Mouse (Mus musculus): Measurements from ENCODE around the gene Srrm4. TPM values are rescaled to one million over a fixed set of nuclear protein-coding genes. Genes with fewer than 3 reads are reported as not detected.
A peak's percentile ranks its signal among the peaks of the same experiment; 100 is the strongest.

The Srrm4 gene
- polyA plus RNA-seq, 1 experiment from 2014 or later, result 4.3 TPM

GRCm38 (mm10) chr5:116542317-116542716 lies 49.3 kb downstream of the Srrm4 start:
- 59% methylated on average over 7 of the region's 7 CpGs for WGBS
- H3K4me3 ChIP-seq, result no peak overlapping the region
- H3K36me3 ChIP-seq (replicated peaks), result peaks cover 6% of the 10 kb centered on the region; the same call in 1 of the 2 replicates
- H3K27ac ChIP-seq (replicated peaks), result no peak overlapping the region
- H3K9me3 ChIP-seq, result peaks cover 3% of the 10 kb centered on the region; the same call in 1 of the 2 replicates
- DNase-seq (ENCODE audit: low spot score), result no peak
- 0 out of 2 replicates have a peak, but pooled peaks cover 3% of the 10 kb centered on the region for H3K4me1 ChIP-seq
- H3K27me3 ChIP-seq (replicated peaks; ENCODE audit: low read depth, poor library complexity, severe bottlenecking), result no peaks in the 10 kb centered on the region

DNA sequence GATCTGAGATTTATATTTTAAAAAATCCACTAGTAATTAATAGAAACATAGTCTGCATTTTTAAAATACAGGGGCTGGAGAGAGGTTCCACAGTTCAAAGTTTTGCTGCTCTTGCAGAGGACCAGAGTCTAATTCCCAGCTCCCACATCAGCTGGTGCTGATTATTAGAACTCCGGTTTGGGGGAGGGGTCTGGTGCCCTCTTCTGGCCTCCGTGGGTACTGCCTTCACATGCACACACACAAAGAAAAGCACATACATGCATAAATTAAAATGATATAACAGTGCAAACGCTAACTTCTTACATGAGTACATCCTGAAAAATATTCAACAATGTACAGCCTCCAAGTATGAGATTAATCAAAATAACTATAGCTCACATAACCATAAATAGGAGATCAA lies 50.5 kb downstream of the Srrm4 start:
- no peak overlapping the region for H3K4me3 ChIP-seq
- no peak overlapping the region for H3K27ac ChIP-seq (replicated peaks)
- 84% methylated on average over 3 of the region's 3 CpGs for WGBS
- H3K4me1 ChIP-seq, result 0 out of 2 replicates have a peak, but pooled peaks cover 3% of the 10 kb centered on the region
- no peak for DNase-seq (ENCODE audit: low spot score)
- no peaks in the 10 kb centered on the region for H3K9me3 ChIP-seq
- no peaks in the 10 kb centered on the region for H3K36me3 ChIP-seq (replicated peaks)
- no peaks in the 10 kb centered on the region for H3K27me3 ChIP-seq (replicated peaks; ENCODE audit: low read depth, poor library complexity, severe bottlenecking)

- Histone ChIP-seq H3K4me3 (no peak overlapping the region), H3K27ac (replicated peaks) (no peak overlapping the region), H3K36me3 (replicated peaks) (no peaks in the 10 kb centered on the region), H3K9me3 (no peaks in the 10 kb centered on the region), H3K4me1 (0 out of 2 replicates have a peak, but pooled peaks cover 3% of the 10 kb centered on the region), H3K27me3 (replicated peaks; ENCODE audit: low read depth, poor library complexity, severe bottlenecking) (no peaks in the 10 kb centered on the region)
- WGBS, result 56% methylated on average over 3 of the region's 3 CpGs
- no peak for DNase-seq (ENCODE audit: low spot score)
Measured at GRCm38 (mm10) chr5:116539360-116539759, 52.3 kb downstream of the Srrm4 start.

- H3K9me3 ChIP-seq, result no peaks in the 10 kb centered on the region
- peak; percentile 42 for DNase-seq (ENCODE audit: low spot score)
- 61% methylated on average over 3 of the region's 3 CpGs for WGBS
- H3K27ac ChIP-seq (replicated peaks), result no peak overlapping the region
- H3K4me3 ChIP-seq, result no peak overlapping the region
- H3K4me1 ChIP-seq, result 0 out of 2 replicates have a peak, but pooled peaks cover 3% of the 10 kb centered on the region
- H3K27me3 ChIP-seq (replicated peaks; ENCODE audit: low read depth, poor library complexity, severe bottlenecking), result no peaks in the 10 kb centered on the region
- H3K36me3 ChIP-seq (replicated peaks), result no peaks in the 10 kb centered on the region
Measured at GRCm38 (mm10) chr5:116538491-116538890, 53.1 kb downstream of the Srrm4 start.

DNA sequence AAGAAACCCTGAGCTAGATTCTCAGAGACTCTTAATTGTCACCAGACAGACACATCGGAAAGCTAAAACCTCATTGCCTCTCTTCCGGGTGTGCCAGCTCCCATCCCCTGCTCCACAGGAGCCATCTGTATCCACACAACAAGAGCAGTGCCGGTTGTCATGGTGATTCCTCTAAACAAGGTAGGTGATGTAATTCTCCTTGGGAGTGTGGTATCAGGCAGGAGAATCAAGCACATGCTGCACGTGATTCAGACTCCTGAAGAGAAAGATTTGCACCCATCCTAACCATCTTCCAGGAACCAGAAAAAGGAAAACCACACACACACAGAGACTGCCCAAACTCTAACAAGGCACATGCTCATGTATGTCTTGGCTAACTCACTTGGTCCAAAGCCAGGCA lies 65.3 kb downstream of the Srrm4 start:
- no peaks in the 10 kb centered on the region for H3K36me3 ChIP-seq (replicated peaks)
- H3K9me3 ChIP-seq, result no peaks in the 10 kb centered on the region
- no peak overlapping the region for H3K27ac ChIP-seq (replicated peaks)
- WGBS, result 65% methylated on average over 4 of the region's 4 CpGs
- no peak for DNase-seq (ENCODE audit: low spot score)
- H3K27me3 ChIP-seq (replicated peaks; ENCODE audit: low read depth, poor library complexity, severe bottlenecking), result no peaks in the 10 kb centered on the region
- H3K4me1 ChIP-seq, result no peaks in the 10 kb centered on the region
- no peak overlapping the region for H3K4me3 ChIP-seq

- H3K4me1 ChIP-seq, result no peaks in the 10 kb centered on the region
- H3K36me3 ChIP-seq (replicated peaks), result no peaks in the 10 kb centered on the region
- no peaks in the 10 kb centered on the region for H3K9me3 ChIP-seq
- WGBS, result 87% methylated on average over 8 of the region's 8 CpGs
- H3K4me3 ChIP-seq, result no peak overlapping the region
- H3K27me3 ChIP-seq (replicated peaks; ENCODE audit: low read depth, poor library complexity, severe bottlenecking), result no peaks in the 10 kb centered on the region
- DNase-seq (ENCODE audit: low spot score), result no peak
- H3K27ac ChIP-seq (replicated peaks), result no peak overlapping the region
Measured at GRCm38 (mm10) chr5:116525308-116525707, 66.3 kb downstream of the Srrm4 start.

DNA sequence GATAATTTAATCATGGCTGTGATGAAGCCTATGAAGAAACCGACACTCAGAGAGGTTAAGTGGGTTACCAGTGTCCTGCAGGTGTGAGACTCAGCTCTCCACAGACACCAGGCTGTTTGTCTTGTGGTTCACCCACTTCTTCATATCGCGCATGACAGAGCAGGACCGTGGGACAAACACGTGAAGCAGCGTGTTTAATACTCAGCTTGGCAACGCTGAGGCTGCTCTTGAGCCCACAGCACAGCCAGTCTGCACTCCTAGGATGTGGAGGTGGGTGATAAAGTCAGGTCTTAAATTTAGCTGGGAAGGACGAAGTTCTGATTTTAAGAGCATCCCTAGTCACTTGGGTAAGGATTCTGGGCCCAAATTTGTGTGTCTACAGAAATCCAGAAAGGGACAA lies 68.1 kb downstream of the Srrm4 start:
- WGBS, result 87% methylated on average over 8 of the region's 8 CpGs
- Histone ChIP-seq H3K9me3 (no peaks in the 10 kb centered on the region), H3K4me3 (no peak overlapping the region), H3K27me3 (replicated peaks; ENCODE audit: low read depth, poor library complexity, severe bottlenecking) (no peaks in the 10 kb centered on the region), H3K27ac (replicated peaks) (no peak overlapping the region), H3K36me3 (replicated peaks) (no peaks in the 10 kb centered on the region), H3K4me1 (no peaks in the 10 kb centered on the region)
- DNase-seq (ENCODE audit: low spot score), result no peak

- no peaks in the 10 kb centered on the region for H3K4me1 ChIP-seq
- H3K4me3 ChIP-seq, result no peak overlapping the region
- H3K9me3 ChIP-seq, result no peaks in the 10 kb centered on the region
- DNase-seq (ENCODE audit: low spot score), result no peak
- no peaks in the 10 kb centered on the region for H3K27me3 ChIP-seq (replicated peaks; ENCODE audit: low read depth, poor library complexity, severe bottlenecking)
- no peak overlapping the region for H3K27ac ChIP-seq (replicated peaks)
- no peaks in the 10 kb centered on the region for H3K36me3 ChIP-seq (replicated peaks)
- WGBS, result 68% methylated on average over 9 of the region's 9 CpGs
Measured at GRCm38 (mm10) chr5:116523079-116523478, 68.5 kb downstream of the Srrm4 start.

DNA sequence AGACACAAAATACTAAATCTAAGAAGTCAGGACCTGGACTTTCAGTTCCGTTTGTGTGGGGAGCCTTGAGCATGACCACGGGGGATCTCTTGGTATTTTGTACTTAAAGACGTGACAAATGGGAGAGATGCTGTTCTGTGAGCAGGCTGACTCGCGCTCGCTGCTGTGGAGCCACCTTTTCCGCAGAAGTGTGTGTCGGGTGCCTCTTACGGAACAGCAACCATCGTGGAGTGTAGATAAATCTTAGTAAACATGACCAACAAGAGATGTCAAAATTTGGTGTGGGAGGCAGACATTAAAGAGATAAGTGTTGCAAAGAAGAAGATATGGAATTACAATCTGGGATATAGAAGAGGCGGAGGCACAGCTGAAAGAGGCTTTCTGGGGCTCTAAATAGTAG lies 69.3 kb downstream of the Srrm4 start:
- H3K4me3 ChIP-seq, result no peak overlapping the region
- H3K9me3 ChIP-seq, result no peaks in the 10 kb centered on the region
- no peak for DNase-seq (ENCODE audit: low spot score)
- H3K4me1 ChIP-seq, result no peaks in the 10 kb centered on the region
- no peaks in the 10 kb centered on the region for H3K36me3 ChIP-seq (replicated peaks)
- H3K27me3 ChIP-seq (replicated peaks; ENCODE audit: low read depth, poor library complexity, severe bottlenecking), result no peaks in the 10 kb centered on the region
- no peak overlapping the region for H3K27ac ChIP-seq (replicated peaks)
- 90% methylated on average over 11 of the region's 11 CpGs for WGBS

- Histone ChIP-seq H3K27me3 (replicated peaks; ENCODE audit: low read depth, poor library complexity, severe bottlenecking) (no peaks in the 10 kb centered on the region), H3K27ac (replicated peaks) (no peak overlapping the region), H3K9me3 (no peaks in the 10 kb centered on the region), H3K4me1 (no peaks in the 10 kb centered on the region), H3K36me3 (replicated peaks) (no peaks in the 10 kb centered on the region), H3K4me3 (no peak overlapping the region)
- DNase-seq (ENCODE audit: low spot score), result peak; percentile 62
- 19% methylated on average over 4 of the region's 4 CpGs for WGBS
Measured at GRCm38 (mm10) chr5:116518047-116518446, 73.6 kb downstream of the Srrm4 start.

DNA sequence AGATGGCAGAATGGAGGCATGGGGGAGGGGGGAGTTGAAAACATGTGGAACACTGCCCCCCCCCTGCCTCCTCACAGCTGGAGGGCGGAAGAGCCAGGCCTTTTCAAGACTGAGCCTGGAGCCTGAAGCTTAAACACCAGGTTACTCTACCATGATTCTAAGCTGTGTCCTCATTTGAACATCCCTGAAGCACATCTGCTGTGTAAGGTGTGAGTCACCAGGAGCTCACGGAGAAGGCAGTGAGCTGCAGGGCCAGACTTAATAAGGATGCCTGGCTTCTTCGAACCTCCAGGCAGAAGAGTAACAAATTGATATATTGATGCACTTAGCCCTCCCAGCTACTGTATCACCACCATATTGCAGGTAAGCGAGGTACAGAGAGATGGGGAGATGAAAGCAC lies 79.5 kb downstream of the Srrm4 start:
- Histone ChIP-seq H3K27ac (replicated peaks) (no peak overlapping the region), H3K9me3 (no peaks in the 10 kb centered on the region), H3K4me1 (no peaks in the 10 kb centered on the region), H3K27me3 (replicated peaks; ENCODE audit: low read depth, poor library complexity, severe bottlenecking) (no peaks in the 10 kb centered on the region), H3K4me3 (no peak overlapping the region), H3K36me3 (replicated peaks) (no peaks in the 10 kb centered on the region)
- no peak for DNase-seq (ENCODE audit: low spot score)
- 74% methylated on average over 4 of the region's 4 CpGs for WGBS

DNA sequence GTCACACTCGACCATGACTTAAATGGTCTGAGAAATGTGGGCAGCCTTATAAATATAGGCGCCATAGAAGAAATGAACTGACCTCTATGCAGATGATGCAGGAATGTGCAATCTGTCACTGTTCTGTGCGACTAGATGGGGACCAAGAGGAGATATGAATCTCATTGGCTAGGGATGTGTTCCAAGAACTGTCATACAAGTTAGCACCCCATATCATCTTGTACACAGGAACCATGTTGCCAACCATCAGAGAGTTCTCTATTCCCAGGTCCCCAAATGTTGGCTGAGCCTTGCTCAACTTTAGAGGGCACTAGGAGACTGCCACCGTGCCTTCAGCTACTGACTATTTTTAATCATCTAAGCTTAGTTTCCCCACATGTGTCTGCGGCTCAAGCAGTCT lies 81.4 kb downstream of the Srrm4 start:
- Histone ChIP-seq H3K27me3 (replicated peaks; ENCODE audit: low read depth, poor library complexity, severe bottlenecking) (no peaks in the 10 kb centered on the region), H3K9me3 (no peaks in the 10 kb centered on the region), H3K27ac (replicated peaks) (no peak overlapping the region), H3K4me3 (no peak overlapping the region), H3K36me3 (replicated peaks) (no peaks in the 10 kb centered on the region), H3K4me1 (no peaks in the 10 kb centered on the region)
- WGBS, result 84% methylated on average over 5 of the region's 5 CpGs
- DNase-seq (ENCODE audit: low spot score), result no peak

- Histone ChIP-seq H3K9me3 (no peaks in the 10 kb centered on the region), H3K4me1 (peaks cover 22% of the 10 kb centered on the region), H3K27me3 (replicated peaks; ENCODE audit: low read depth, poor library complexity, severe bottlenecking) (no peaks in the 10 kb centered on the region), H3K36me3 (replicated peaks) (no peaks in the 10 kb centered on the region), H3K27ac (replicated peaks) (no peak overlapping the region), H3K4me3 (no peak overlapping the region)
- no peak for DNase-seq (ENCODE audit: low spot score)
- WGBS, result 68% methylated on average over 15 of the region's 15 CpGs
Measured at GRCm38 (mm10) chr5:116501342-116501741, 90.3 kb downstream of the Srrm4 start.

Data from embryonic facial prominence, embryonic 10.5 days (tissue).